Mouse (Mus musculus): ENCODE data around the gene Pnliprp2. TPM values are rescaled to one million over a fixed set of nuclear protein-coding genes. Genes with fewer than 3 reads are reported as not detected.

Gene Pnliprp2
- not detected for total RNA-seq (2021)

DNA sequence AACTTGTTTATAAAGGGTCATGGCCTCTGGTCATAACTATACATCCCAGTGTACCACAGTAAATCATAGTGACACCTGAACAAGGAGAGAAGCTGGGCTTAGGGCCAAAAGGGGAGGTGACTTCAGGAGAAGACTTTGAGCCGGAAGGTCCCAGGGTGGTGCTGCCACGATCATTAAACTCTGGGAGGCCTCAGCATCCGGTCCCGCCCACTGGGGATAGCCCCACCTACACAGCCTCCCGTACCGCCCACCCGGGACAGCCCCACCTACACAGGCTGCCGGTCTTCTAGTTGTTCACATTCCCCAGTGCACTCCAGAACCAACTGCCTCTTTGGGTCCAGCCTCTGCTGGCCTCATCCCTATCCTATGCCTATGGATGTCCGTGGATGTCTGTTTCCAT is at the start of gene Pnliprp2:
Gene Pnliprp2, plus strand, starts transcription at position 297 of the 400 bp plus-strand sequence.
- no peak for DNase-seq
- intact Hi-C loops (cut with DNase I), result no loop called here

DNA sequence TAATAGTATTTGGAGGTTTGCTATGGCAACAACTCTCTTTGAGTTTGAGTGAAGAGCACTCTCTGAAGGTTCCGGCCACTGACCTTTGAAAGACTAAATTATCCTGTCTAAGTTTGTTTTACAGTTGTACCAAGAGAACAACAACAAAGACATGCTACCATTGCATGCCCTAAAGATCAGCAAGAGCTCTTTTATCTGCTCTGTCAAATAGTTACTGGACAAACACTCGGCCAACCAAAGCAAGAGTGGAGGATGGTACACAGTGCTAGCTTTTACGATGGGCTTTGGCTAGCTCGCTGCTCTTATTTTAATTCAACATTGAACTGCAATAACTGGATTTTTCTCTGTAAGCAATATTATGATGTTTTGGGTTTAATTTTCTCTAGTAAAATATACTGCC is 41.6 kb upstream of the Pnliprp2 start:
- intact Hi-C loops (cut with DNase I), result no loop called here
- DNase-seq, result no peak

DNA sequence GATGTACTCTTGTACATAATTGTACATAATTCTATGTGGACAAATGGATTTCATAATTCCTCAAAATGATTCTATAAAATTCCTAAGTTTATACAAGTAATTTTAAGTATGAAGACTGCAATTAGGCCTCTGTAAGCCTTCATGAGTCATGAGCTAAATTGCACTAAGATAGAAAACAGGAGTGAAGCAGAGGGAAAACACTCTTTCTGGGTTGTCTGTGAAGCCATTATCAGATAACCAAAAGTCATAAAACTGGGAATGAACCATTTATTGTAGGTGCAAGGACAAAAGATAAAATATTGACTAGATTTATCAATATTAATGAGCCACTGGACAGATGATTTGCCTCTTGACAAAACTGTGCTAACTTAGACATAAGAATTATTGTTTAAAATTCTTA is 39.1 kb upstream of the Pnliprp2 start:
- intact Hi-C loops (cut with DNase I), result no loop called here
- DNase-seq, result no peak

DNA sequence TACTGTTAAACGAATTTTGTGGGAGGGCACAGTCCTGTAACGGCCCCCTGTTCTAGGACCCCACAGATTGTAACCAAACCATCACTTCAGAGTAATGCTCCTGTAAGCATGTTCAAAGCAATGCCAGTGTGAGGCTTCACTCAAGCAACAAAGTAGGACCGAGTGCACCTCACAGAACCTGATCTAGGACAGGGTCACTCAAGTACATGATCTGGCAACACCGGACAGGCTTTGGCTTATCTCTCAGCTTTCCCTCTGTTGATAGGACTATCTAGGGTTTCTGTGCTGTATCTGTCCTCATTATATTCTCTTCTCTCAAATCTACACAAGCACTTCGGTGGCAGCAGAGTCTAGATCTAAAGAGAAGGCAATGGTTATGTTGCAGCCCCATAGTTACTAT is 33.0 kb upstream of the Pnliprp2 start:
- no peak for DNase-seq
- intact Hi-C loops (cut with DNase I), result no loop called here

DNA sequence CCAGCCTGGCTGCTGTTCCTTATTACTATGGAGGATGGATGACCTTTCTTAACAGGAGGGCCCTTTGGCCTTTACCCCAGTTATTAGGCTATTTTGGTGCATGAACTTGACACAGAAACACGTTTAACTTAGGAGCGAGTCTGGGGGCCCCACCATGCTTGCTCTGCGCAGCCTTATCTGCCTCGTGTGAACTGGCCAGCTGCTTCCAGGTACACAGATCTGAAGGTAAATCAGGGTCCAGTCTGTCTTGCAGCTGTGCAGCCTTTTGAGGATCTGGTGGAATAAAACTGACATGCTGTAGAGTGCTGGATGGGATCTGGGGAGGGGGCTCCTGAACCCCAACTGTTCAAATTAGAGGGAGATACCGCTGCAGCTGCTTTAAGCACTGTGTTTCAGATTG is 31.8 kb upstream of the Pnliprp2 start:
- DNase-seq, result no peak
- intact Hi-C loops (cut with DNase I), result no loop called here

DNA sequence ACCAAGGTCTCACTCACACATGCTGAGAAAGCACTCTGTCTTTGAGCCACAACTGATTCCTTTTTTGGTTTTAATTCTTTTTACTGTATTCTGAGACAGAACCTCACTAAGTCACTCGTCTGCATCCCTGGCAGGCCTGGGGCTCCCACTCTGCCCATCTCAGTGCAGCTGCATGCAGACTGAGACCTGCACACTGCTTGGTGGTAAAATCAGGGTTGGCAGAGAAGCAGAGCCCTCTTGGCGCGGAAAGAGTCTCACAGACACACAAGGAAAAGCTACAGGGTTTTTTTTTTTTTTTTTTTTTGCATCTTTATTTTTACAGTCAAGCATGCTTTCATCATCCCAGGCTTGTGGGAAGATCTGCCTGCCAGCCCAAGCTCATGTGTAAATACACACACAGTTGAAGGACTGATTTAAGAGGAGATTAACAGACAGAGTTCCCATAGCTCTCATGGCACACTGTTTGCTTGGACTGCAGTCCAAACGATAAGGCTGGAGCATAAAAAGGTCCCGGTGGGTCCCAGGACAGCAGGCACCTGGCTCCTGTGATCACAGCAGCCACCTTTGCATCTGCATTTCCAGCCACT is 31.0 kb upstream of the Pnliprp2 start, which contains the start of gene Pnliprp1:
Gene Pnliprp1, plus strand, starts transcription at position 443 of the 587 bp plus-strand sequence.
- no peak for DNase-seq
- intact Hi-C loops (cut with DNase I), result no loop called here

DNA sequence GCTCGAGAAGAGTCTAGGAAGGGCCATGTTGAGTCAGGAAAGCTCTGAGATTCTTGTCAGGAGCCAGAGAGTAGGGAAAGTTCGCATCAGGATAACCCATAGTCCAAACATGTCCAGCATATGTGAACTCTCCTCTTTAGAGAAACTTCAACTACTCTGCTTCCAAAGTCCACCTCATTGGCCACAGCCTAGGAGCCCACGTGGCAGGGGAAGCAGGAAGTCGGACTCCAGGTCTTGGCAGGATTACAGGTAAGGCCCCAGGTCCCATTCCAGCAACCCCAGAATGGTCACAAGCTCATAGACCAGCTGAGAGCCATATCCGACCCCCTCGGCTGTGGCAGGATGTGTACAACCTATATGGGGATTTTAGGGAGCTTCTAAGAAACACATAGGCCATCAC is 26.3 kb upstream of the Pnliprp2 start:
- intact Hi-C loops (cut with DNase I), result no loop called here
- no peak for DNase-seq

DNA sequence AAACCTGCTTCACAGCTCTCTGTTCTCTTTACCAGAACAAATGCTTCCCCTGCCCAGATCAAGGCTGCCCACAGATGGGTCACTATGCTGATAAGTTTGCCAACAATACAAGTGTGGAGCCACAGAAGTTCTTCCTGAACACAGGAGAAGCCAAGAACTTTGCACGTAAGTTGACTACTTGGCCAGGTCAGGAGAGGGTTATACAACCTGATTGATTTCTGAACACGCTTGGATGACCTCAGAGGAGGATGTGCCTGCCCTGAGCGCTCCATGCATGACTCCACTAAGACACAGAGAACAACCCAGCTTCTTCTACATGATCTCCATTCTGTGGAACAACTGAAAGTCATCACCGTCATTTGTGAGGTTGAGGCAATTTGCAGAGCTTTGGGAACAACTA is 21.4 kb upstream of the Pnliprp2 start:
- intact Hi-C loops (cut with DNase I), result no loop called here
- DNase-seq, result no peak

DNA sequence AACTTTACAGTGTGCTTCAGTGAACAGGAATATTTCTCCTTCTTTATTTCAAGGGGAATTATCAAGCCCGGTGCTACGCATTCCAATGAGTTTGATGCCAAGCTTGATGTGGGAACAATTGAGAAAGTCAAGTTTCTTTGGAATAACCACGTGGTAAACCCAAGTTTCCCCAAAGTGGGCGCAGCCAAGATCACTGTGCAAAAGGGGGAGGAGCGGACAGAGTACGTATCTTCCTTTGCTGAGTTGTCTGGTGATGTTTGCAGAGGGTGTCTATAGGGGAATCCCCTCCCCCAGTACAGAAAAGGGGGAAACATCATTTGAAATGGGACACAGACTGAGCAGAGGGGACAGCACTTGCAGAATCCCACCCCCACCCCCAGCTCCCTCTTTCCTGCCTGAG is 18.5 kb upstream of the Pnliprp2 start:
- DNase-seq, result no peak

DNA sequence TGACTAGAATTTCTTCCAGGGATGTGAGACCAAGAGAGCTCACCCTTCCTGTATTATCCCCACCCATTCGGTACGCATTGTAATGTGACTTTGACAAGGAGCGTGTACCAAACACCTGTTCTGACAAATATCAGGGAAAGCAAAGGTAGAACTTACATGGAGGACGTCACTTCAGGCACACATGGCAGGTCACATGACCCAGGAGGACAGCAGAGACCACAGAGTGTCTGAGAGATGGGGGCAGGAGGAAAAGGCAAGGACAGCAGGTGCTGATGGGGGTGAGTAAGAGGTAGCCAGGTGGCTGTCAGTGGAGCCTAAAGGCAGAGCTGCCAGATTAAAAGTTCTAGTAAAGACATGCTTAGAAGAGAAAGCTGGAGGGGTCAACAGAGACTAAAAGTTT is 16.8 kb upstream of the Pnliprp2 start:
- no peak for DNase-seq
- intact Hi-C loops (cut with DNase I), result no loop called here

More for the DNA sequence above, 18.5 kb upstream of the Pnliprp2 start:
- intact Hi-C loops (cut with DNase I), result no loop called here

DNA sequence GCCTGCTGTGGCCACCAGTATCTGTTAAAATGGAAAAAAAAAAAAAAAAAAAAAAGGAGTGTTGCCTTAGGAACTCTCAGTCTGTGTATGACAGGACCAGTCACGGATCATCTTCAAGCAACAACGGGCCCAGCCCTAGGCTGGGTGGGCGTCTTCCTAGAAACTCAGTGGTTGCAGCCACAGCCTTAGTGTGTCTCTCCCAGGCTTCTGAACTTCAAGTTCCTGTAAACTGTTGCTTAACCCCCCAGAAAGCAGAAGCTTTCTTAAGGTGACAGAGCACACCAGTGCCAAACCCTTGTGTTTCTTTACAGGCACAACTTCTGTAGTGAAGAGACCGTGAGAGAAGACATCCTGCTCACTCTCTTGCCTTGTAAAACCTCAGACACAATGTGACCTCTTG is 15.8 kb upstream of the Pnliprp2 start:
- intact Hi-C loops (cut with DNase I), result no loop called here
- DNase-seq, result no peak

DNA sequence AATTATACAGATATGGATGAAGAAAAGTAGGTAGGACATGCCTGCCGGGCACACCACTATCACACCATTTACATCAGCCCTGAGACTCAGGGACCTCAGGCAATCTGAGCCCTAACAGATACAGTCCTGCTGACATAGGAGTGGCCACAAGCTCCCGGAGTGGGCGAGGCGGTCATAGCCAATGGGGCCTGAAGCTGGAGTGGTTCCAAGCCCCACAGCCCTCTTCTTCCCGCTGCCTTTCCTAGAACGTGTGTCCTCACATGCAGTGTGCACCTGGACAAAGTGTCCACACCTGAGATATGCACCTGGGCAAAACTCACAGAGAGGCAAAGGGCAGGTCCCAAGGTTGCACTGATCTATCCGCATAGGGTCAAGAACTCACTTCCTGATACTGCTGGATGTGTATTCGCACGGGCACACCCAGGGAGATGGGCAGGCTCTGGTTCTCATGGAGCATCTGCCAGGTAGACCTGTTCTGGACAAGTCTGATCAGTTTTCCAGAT is 12.0 kb upstream of the Pnliprp2 start:
- DNase-seq, result no peak
- intact Hi-C loops (cut with DNase I), result no loop called here

DNA sequence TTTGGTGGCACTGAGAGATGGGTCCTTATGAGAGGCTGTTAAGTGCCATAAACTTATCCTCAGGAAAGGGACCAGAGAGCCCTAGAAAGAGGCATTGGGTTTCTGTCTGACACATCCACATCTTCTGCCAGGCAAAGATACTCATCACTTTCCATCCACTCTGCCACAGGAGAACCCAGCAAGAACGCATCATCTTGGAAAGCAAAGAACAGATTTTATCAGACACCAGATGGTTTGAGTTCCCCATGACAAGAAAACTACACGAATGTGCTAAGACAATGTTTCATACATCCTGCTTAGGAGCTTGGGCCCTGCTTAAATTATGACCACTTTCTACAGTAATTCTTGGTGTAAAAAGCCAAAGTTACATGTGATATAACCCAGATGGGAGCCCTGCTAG is 8.7 kb upstream of the Pnliprp2 start:
- intact Hi-C loops (cut with DNase I), result no loop called here
- DNase-seq, result no peak

DNA sequence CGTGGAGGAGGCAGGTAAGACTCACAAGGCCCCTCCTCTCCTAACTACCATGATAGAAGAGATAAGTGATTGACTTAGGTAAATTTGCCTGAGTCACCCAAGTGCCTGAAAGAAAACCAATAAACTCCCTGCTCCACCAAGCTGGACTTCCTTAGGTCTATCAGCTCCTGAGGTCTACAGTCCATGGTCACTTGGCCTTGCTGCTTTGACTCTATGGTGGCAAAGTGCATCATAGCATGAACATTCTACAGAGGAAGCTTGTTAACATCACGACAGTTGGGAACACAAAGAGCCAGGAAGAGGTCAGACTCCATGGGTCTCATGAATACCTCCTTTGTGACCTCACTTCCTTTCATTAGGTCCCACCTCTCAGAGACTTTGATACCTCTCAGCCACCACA is 8.0 kb upstream of the Pnliprp2 start:
- DNase-seq, result no peak
- intact Hi-C loops (cut with DNase I), result no loop called here

DNA sequence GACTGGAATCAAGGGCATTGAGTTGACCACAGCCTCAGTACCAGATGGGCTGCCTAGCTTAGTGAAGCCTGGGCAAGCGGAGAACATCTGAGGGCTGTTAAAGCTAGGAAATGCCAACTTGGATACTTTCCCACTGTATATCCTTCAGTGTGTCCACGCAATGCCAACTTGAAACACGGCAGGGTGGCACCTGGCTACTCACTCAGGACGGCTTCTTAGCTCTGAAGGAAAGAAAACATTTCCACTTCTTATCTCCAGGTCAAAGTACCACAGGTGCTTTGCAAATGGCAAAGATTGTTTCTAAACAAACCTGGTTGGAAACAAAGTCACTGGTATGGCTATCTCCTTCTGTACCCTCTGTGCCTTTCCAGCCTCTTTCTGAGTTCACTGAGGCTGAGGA is 648 bp upstream of the Pnliprp2 start:
- no peak for DNase-seq
- intact Hi-C loops (cut with DNase I), result no loop called here

DNA sequence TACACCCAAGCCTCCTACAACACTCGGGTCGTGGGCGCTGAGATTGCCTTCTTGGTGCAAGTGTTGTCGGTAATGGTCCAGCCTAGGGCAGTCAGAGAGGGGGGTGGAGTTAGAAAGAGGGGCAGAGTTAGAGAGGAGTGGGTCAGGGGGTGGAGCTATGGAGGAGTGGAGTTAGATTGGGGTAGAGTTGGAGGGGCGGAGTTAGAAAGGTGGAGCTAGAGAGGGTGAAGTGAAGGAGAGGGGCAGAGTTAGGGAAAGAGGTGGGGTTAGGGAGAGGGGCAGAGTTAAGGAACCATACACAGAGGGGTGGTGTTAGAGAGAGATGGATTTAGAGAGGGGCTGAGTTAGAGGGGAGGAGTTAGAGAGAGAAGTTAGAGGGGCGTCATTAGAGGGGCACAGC is 2.8 kb downstream of the Pnliprp2 start:
- DNase-seq, result no peak
- intact Hi-C loops (cut with DNase I), result loop anchor here (2.0 to 5.0 kb wide), 2 partner anchors 142 to 435 kb away; no protein-coding TSS in a partner anchor

DNA sequence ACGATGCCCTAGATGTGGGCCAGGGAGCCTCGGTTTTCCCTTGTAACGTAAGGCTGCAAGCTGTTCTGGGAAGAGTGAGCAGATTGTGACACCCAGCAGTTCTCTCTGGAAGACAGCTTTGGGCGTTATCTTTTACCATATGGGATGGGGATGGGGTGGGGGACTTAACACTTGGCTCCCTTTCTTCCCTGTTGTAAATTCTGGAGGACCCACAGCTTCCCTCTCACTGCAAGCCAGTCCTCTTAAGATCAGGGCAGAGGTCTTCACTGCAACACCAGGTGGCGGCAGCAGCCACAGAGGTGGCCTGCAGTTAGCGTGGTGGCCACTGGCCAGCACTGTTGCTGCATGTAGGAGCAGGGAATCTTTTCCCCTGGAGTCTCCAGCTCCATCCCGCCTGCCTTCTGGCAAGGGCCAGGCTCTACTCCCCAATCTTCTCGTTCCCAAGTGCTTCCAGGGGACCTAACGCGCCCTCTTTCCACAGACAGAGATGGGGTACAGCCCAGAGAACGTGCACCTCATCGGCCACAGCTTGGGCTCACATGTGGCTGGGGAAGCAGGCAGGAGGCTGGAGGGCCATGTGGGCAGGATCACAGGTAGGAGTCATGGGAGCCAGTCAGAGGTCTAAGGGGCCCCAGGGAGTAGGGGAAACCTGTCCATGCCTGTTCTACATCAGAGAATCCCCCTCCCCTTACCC is 3.5 kb downstream of the Pnliprp2 start:
- DNase-seq, result peak; percentile 43 to 49
- intact Hi-C loops (cut with DNase I), result loop anchor here (2.0 to 5.0 kb wide), 2 partner anchors 142 to 434 kb away; no protein-coding TSS in a partner anchor

DNA sequence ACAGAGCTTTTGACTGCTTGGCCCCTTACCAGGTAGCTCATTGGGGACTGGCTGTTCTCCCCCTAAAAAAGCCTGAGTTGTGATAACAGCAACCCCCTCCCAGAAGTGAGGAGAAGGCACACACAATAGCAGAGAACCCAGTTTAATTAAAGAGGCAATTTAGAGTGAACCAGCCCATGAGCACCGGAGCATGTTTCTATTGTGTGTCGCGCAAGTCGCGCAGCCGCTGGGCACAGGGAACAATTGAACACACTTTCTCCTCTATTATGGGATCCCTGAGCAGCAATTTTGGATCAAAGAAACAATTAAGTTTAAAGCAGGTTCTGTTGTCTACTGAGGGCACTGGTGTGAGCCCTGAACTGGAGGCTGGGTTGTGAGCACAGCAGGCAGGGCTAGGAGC is 7.8 kb downstream of the Pnliprp2 start:
- no peak for DNase-seq
- intact Hi-C loops (cut with DNase I), result loop anchor here (5.0 kb wide), 1 partner anchor 440 kb away; no protein-coding TSS in a partner anchor

DNA sequence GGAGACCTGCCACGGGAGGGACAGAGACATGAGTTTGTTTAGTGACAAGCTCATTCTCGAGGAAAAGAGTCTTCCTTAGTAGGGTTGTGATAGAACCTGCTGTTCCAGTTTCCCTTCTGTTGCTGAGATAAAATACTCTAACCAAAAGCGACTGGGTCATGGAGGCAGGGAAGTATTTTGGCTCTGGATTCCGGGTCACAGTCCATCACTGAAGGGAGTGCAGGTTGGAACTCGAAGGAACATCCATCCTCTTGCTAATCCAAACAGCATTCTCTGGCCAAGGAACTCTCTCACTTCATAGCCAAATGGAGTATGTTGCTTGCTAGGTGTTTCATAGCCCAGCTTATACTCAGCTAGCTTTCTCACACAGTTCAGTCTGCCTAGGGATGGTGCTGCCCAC is 16.9 kb downstream of the Pnliprp2 start:
- intact Hi-C loops (cut with DNase I), result no loop called here
- no peak for DNase-seq

DNA sequence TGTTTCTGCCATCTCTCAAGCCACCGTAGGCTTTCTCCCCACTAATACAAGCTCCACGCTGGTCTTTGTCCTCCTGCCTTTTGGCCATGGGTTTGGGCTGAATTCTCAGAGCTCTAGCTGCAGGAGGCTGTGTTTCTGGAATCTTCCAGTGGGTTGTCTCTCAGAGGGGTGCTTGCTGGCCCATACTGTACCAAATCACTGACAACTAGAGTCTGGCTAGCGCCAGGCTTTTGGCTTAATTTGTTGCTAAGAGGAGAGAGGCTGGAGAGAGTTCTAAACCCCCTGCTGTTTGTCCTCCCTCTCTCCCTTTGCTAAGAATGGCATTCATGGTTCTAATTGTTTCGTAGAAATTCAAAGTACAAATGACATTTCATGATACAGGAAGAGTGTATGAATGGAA is 22.0 kb downstream of the Pnliprp2 start:
- no peak for DNase-seq
- intact Hi-C loops (cut with DNase I), result no loop called here

DNA sequence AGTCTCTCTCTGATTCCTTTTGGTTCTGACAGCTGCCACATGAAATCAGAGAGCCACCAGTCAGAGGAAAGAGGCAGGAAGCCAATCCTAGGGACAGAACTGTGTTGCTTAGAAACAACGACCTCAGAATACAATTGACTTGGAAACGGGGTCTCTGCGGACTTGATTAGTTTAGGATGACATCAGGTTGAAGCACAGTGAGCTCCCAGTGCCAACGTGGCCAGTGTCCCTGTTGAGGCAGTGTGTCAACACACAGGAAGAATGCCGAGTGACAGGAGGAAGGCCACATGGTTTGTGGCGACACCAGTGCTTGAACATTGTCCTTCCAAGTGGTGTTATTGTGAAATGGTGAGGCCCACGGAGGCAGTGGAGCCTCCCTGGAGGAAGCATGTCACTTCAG is 24.4 kb downstream of the Pnliprp2 start:
- no peak for DNase-seq
- intact Hi-C loops (cut with DNase I), result no loop called here

DNA sequence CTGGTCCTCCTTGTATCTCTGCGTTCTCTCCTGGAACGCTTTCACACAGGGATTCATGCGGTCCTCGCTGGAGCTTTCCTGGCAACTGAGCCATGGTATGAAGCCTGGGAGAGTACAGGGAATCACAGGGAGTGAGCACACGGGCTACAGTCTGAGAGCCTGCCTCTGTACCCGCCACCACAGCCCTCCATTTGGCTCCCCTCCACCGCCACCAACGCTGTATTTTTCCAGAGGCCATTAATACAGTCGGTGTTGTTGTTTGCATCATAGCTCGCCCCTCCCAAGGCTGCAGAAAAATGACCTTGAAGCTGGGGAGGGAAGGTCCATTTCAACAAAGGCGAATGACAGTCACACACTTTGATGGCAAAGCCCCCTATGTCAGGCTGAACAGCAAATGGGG is 29.7 kb downstream of the Pnliprp2 start:
- DNase-seq, result no peak
- intact Hi-C loops (cut with DNase I), result no loop called here
